Mouse (Mus musculus) brain, embryonic 14.5 days (tissue): ENCODE data around the gene Sez6.
A peak's percentile ranks its signal among the peaks of the same experiment; 100 is the strongest.

Experiments
- CTCF ChIP-seq: fragments of 200-500 bp; IDR thresholded peaks from 2 replicates; pipeline ENCODE4 v1.5.1; 2012; ENCODE audit warnings: inconsistent platforms, mild to moderate bottlenecking, moderate library complexity, borderline replicate concordance; ENCODE audit not compliant: insufficient read depth, insufficient read length; ENCODE audit errors: extremely low read depth
- POLR2A ChIP-seq: fragments of 200-500 bp; IDR thresholded peaks from 2 replicates; pipeline ENCODE4 v1.6.1; 2012; ENCODE audit warnings: mild to moderate bottlenecking, inconsistent platforms, borderline replicate concordance; ENCODE audit not compliant: poor library complexity, insufficient read depth, insufficient read length, severe bottlenecking; ENCODE audit errors: extremely low read depth

GRCm38 (mm10) chr11:77982441-77982905 lies 51.9 kb downstream of the Sez6 start, which contains the start of gene Phf12:
- TF ChIP-seq CTCF: no peak
- TF ChIP-seq POLR2A: peak; percentile 87
